Mouse (Mus musculus): ENCODE measurements around the gene Gja1. TPM values are rescaled to one million over a fixed set of nuclear protein-coding genes. Genes with fewer than 3 reads are reported as not detected.

Gja1 gene
- polyA plus RNA-seq, 1 experiment from 2014 or later, result 113 TPM

Other genes with a start within 250 kb of the Gja1 start
- gene Tbc1d32, start 148.6 kb upstream of the Gja1 start, polyA plus RNA-seq (2015; fragmentation: Nextera tagmentation; extraction: Ambion mirVana), result 2.5 and 3.0 TPM in 2 replicates

Data from midbrain, embryonic 15.5 days (tissue).